Mouse (Mus musculus) layer of hippocampus, postnatal 36 days (tissue): ENCODE data around the gene Olfr944. TPM values are rescaled to one million over a fixed set of nuclear protein-coding genes. Genes with fewer than 3 reads are reported as not detected.

Experiments used
- DNase-seq, 2 experiments: peaks; one replicate each; pipeline ENCODE4 v3.0.0; 2022
- total RNA-seq, 2 experiments: library from RNA; stranded (reverse); gene quantifications; 2 replicates each; pipeline ENCODE4 v1.2.3; 2021

Olfr944 gene
- not detected for total RNA-seq

GRCm38 (mm10) chr9:39201620-39202019 is at the start of gene Olfr944:
Gene Olfr944 (plus strand): TSS chr9:39201920.
- DNase-seq: no peak

- DNase-seq: no peak
These were observed 49.3 kb upstream of the Olfr944 start for GRCm38 (mm10) chr9:39152401-39152800.

DNA sequence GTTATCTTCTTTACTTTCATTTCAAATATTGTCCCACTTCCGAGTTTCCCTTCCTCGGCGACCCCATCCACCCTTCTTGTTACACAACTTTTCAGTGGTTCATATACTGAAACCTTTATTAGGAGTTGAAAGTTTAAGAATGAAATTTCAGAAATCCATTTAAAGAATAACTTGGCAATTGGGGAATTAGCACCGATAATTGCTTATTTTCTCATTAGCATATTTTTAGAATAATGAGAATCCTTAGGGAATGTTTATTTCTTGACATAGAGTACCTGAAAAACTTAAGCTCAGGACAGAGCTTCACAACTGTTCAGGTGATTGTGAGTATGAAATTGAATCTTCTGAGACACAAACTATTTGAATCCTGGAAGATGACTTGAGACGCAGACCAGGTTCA is 35.7 kb upstream of the Olfr944 start, which contains the start of gene Olfr943:
Gene Olfr943 (plus strand): TSS at position 301 of the 400 bp plus-strand sequence.
- DNase-seq: no peak

DNA sequence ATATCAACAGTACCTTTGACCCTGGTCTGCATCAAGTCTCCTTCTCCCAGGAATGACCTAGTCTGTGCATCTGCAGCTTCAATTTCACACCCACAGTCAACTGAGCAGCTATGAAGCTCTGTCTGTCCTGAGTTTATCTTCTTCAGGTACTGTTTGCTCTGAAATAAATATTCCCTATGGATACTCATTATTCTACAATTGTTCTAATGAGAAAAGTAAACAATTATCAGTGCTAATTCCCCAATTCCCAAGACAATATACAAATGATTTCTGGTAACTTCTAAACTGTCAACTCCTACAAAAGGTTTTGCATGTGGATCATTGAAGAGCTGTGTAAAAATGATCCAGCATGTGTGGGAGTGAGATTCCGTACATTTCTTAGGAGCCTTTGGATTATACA is 48.2 kb downstream of the Olfr944 start, which contains the start of gene Olfr1537:
Gene Olfr1537 (minus strand): TSS at position 101 of the 400 bp plus-strand sequence.
- DNase-seq: no peak

Other genes starting within 250 kb of the Olfr944 start
- gene Olfr933, start 229.6 kb upstream of the Olfr944 start, total RNA-seq: under 1 TPM in 1 of 2 experiments, not detected in 1; 0.13 TPM
- gene Olfr934, start 213.6 kb upstream of the Olfr944 start, total RNA-seq: not detected
- gene Olfr935, start 202.2 kb upstream of the Olfr944 start, total RNA-seq: not detected
- gene Olfr146, start 178.5 kb upstream of the Olfr944 start, total RNA-seq: not detected
- not detected for gene Olfr937, start 137.0 kb upstream of the Olfr944 start, total RNA-seq
- not detected for gene Olfr938, start 123.0 kb upstream of the Olfr944 start, total RNA-seq
- not detected for gene Olfr27, start 73.8 kb upstream of the Olfr944 start, total RNA-seq
- not detected for gene Olfr943, start 35.6 kb upstream of the Olfr944 start, total RNA-seq
- gene Olfr1537, start 48.1 kb downstream of the Olfr944 start, total RNA-seq: not detected
- gene Olfr945, start 74.9 kb downstream of the Olfr944 start, total RNA-seq: not detected
- not detected for gene Olfr948, start 124.1 kb downstream of the Olfr944 start, total RNA-seq
- not detected for gene Olfr951, start 185.5 kb downstream of the Olfr944 start, total RNA-seq
- not detected for gene Olfr952, start 225.2 kb downstream of the Olfr944 start, total RNA-seq